Mouse (Mus musculus) heart, embryonic 11.5 days (tissue): ENCODE data around the gene Nlrc3. TPM values are rescaled to one million over a fixed set of nuclear protein-coding genes. Genes with fewer than 3 reads are reported as not detected.

Source experiments
- ATAC-seq: fragments of 200-750 bp; cut with Nextera tagmentation; replicated peaks from 2 replicates; pipeline ENCODE4 v1.8.0; 2017; ENCODE audit warnings: moderate library complexity; ENCODE audit not compliant: insufficient number of reproducible peaks, low FRiP score, low TSS enrichment
- H3K27ac ChIP-seq: fragments of 300-500 bp; sonication (generic); 2 replicates; pipeline ENCODE4 v1.5.1; 2014; ENCODE audit warnings: mild to moderate bottlenecking, low read depth, low read length
- H3K27me3 ChIP-seq: fragments of 300-500 bp; sonication (generic); 2 replicates; pipeline ENCODE4 v1.6.1; 2014; ENCODE audit warnings: mild to moderate bottlenecking, low read length, mixed read lengths; ENCODE audit not compliant: control insufficient read depth, insufficient read depth
- H3K36me3 ChIP-seq: fragments of 300-500 bp; sonication (generic); 2 replicates; pipeline ENCODE4 v1.6.1; 2014; ENCODE audit warnings: mild to moderate bottlenecking, low read length, moderate library complexity, mixed read lengths; ENCODE audit not compliant: control insufficient read depth, insufficient read depth
- H3K4me1 ChIP-seq: fragments of 300-500 bp; sonication (generic); 2 replicates; pipeline ENCODE4 v1.6.1; 2014; ENCODE audit warnings: low read length; ENCODE audit not compliant: control insufficient read depth, insufficient read depth
- H3K4me2 ChIP-seq: fragments of 300-500 bp; sonication (generic); 2 replicates; pipeline ENCODE4 v1.6.1; 2014; ENCODE audit warnings: mild to moderate bottlenecking, moderate library complexity
- H3K4me3 ChIP-seq: fragments of 300-500 bp; sonication (generic); 2 replicates; pipeline ENCODE4 v1.5.1; 2014; ENCODE audit warnings: low read depth, low read length
- H3K9ac ChIP-seq: fragments of 300-500 bp; sonication (generic); 2 replicates; pipeline ENCODE4 v1.6.1; 2014; ENCODE audit warnings: mild to moderate bottlenecking, low read depth, low read length, moderate library complexity
- H3K9me3 ChIP-seq: fragments of 300-500 bp; sonication (generic); replicated peaks from 2 replicates; pipeline ENCODE4 v1.6.1; 2016; ENCODE audit warnings: low read length; ENCODE audit not compliant: control insufficient read depth
- WGBS: fragments of 180-500 bp; shearing (Covaris S2); extraction: QIAGEN DNeasy Blood & Tissue Kit; methylation state at CpG from one replicate; pipeline ENCODE4 v1.1.7; 2014; ENCODE audit not compliant: insufficient replicate concordance; 5-methylcytosine and 5-hydroxymethylcytosine counted together
- polyA plus RNA-seq: library from polyadenylated mRNA; unstranded; fragments of >200 nt; fragmentation: Nextera tagmentation; extraction: Ambion mirVana; gene quantifications from 2 replicates; pipeline ENCODE4 v1.2.1, GENCODE M21; 2014

Nlrc3 gene
- polyA plus RNA-seq, 1 experiment from 2014 or later = 1.4 TPM

GRCm38 (mm10) chr16:3956369-3956768, 20.1 kb downstream of the Nlrc3 start:
- Histone ChIP-seq H3K4me3 (no peak overlapping the region), H3K4me2 (no peak overlapping the region), H3K36me3 (no peaks in the 10 kb centered on the region), H3K27me3 (no peaks in the 10 kb centered on the region), H3K27ac (no peak overlapping the region), H3K9ac (no peak overlapping the region), H3K4me1 (no peaks in the 10 kb centered on the region), H3K9me3 (no peaks in the 10 kb centered on the region)
- WGBS = 79% methylated on average over 6 of the region's 6 CpGs
- no peak for ATAC-seq

GRCm38 (mm10) chr16:3951141-3951540, 25.3 kb downstream of the Nlrc3 start:
- no peaks in the 10 kb centered on the region for H3K36me3 ChIP-seq
- no peak overlapping the region for H3K9ac ChIP-seq
- H3K27me3 ChIP-seq = no peaks in the 10 kb centered on the region
- no peak for ATAC-seq
- H3K4me2 ChIP-seq = no peak overlapping the region
- H3K4me1 ChIP-seq = no peaks in the 10 kb centered on the region
- 92% methylated on average over 1 of the region's 1 CpGs for WGBS
- no peak overlapping the region for H3K27ac ChIP-seq
- no peaks in the 10 kb centered on the region for H3K9me3 ChIP-seq
- no peak overlapping the region for H3K4me3 ChIP-seq

- 81% methylated on average over 4 of the region's 4 CpGs for WGBS
- Histone ChIP-seq H3K4me3 (no peak overlapping the region), H3K27ac (no peak overlapping the region), H3K9me3 (no peaks in the 10 kb centered on the region), H3K36me3 (peaks cover 10% of the 10 kb centered on the region; the same call in 1 of the 2 replicates), H3K4me2 (no peak overlapping the region), H3K27me3 (no peaks in the 10 kb centered on the region), H3K9ac (no peak overlapping the region), H3K4me1 (no peaks in the 10 kb centered on the region)
- ATAC-seq = no peak
Measured at GRCm38 (mm10) chr16:3934701-3935100, 41.7 kb downstream of the Nlrc3 start.

GRCm38 (mm10) chr16:3934091-3934490, 42.3 kb downstream of the Nlrc3 start:
- ATAC-seq = no peak
- H3K4me3 ChIP-seq = no peak overlapping the region
- H3K27ac ChIP-seq = no peak overlapping the region
- no peaks in the 10 kb centered on the region for H3K9me3 ChIP-seq
- no peaks in the 10 kb centered on the region for H3K27me3 ChIP-seq
- 85% methylated on average over 1 of the region's 1 CpGs for WGBS
- H3K36me3 ChIP-seq = peaks cover 10% of the 10 kb centered on the region; the same call in 1 of the 2 replicates
- no peak overlapping the region for H3K9ac ChIP-seq
- no peaks in the 10 kb centered on the region for H3K4me1 ChIP-seq
- H3K4me2 ChIP-seq = no peak overlapping the region

- no peak overlapping the region; the same call in 1 of the 2 replicates for H3K9ac ChIP-seq
- no peaks in the 10 kb centered on the region for H3K4me1 ChIP-seq
- WGBS = 83% methylated on average over 6 of the region's 6 CpGs
- no peaks in the 10 kb centered on the region for H3K9me3 ChIP-seq
- no peak overlapping the region for H3K4me2 ChIP-seq
- H3K36me3 ChIP-seq = peaks cover 9% of the 10 kb centered on the region; the same call in 1 of the 2 replicates
- no peak for ATAC-seq
- no peak overlapping the region for H3K4me3 ChIP-seq
- no peaks in the 10 kb centered on the region for H3K27me3 ChIP-seq
- no peak overlapping the region for H3K27ac ChIP-seq
Measured at GRCm38 (mm10) chr16:3933536-3933935, 42.9 kb downstream of the Nlrc3 start.

GRCm38 (mm10) chr16:3929151-3929550, 47.3 kb downstream of the Nlrc3 start:
- no peak overlapping the region for H3K27ac ChIP-seq
- H3K36me3 ChIP-seq = peaks cover 17% of the 10 kb centered on the region
- no peak overlapping the region for H3K4me2 ChIP-seq
- no peaks in the 10 kb centered on the region for H3K9me3 ChIP-seq
- no peak overlapping the region for H3K9ac ChIP-seq
- no peak overlapping the region for H3K4me3 ChIP-seq
- H3K4me1 ChIP-seq = no peaks in the 10 kb centered on the region
- no peaks in the 10 kb centered on the region for H3K27me3 ChIP-seq
- no peak for ATAC-seq
- WGBS = 73% methylated on average over 7 of the region's 7 CpGs

- no peaks in the 10 kb centered on the region for H3K27me3 ChIP-seq
- peaks cover 19% of the 10 kb centered on the region for H3K36me3 ChIP-seq
- H3K27ac ChIP-seq = no peak overlapping the region
- H3K9me3 ChIP-seq = no peaks in the 10 kb centered on the region
- H3K4me3 ChIP-seq = no peak overlapping the region
- H3K9ac ChIP-seq = no peak overlapping the region
- no peaks in the 10 kb centered on the region for H3K4me1 ChIP-seq
- no peak overlapping the region for H3K4me2 ChIP-seq
- WGBS = 42% methylated on average over 1 of the region's 1 CpGs
- no peak for ATAC-seq
Measured at GRCm38 (mm10) chr16:3928582-3928981, 47.9 kb downstream of the Nlrc3 start.

GRCm38 (mm10) chr16:3923966-3924365, 52.5 kb downstream of the Nlrc3 start:
- ATAC-seq = no peak
- peaks cover 19% of the 10 kb centered on the region for H3K36me3 ChIP-seq
- 72% methylated on average over 4 of the region's 4 CpGs for WGBS

GRCm38 (mm10) chr16:3923515-3923914, 52.9 kb downstream of the Nlrc3 start:
- Histone ChIP-seq H3K4me3 (no peak overlapping the region), H3K36me3 (peaks cover 17% of the 10 kb centered on the region), H3K27me3 (no peaks in the 10 kb centered on the region), H3K27ac (no peak overlapping the region), H3K4me1 (no peaks in the 10 kb centered on the region), H3K9me3 (no peaks in the 10 kb centered on the region), H3K9ac (no peak overlapping the region), H3K4me2 (no peak overlapping the region)
- no peak for ATAC-seq
- WGBS = 80% methylated on average over 3 of the region's 3 CpGs

More at GRCm38 (mm10) chr16:3923966-3924365, 52.5 kb downstream of the Nlrc3 start:
- no peak overlapping the region for H3K9ac ChIP-seq
- no peak overlapping the region for H3K4me3 ChIP-seq
- no peaks in the 10 kb centered on the region for H3K9me3 ChIP-seq
- no peak overlapping the region for H3K27ac ChIP-seq
- H3K4me1 ChIP-seq = no peaks in the 10 kb centered on the region
- H3K27me3 ChIP-seq = no peaks in the 10 kb centered on the region
- H3K4me2 ChIP-seq = no peak overlapping the region
